Mouse (Mus musculus) embryonic stem cell, embryonic (primary cell): ENCODE measurements around the gene Mas1.

Experiments
- CTCF ChIA-PET, 4 experiments: fragments of 300-600 bp in 2 of 4; fragments of 350-600 bp in 2 of 4; sonication (Branson Sonifier 250); formaldehyde crosslinking; loops; one replicate each; lab custom pipeline; 2022; ENCODE audit warnings: inconsistent platforms in 2 of 4; lab: Charles Lee
- POLR2A ChIA-PET, 4 experiments: fragments of 300-600 bp in 2 of 4; fragments of 350-600 bp in 2 of 4; sonication (Branson Sonifier 250); formaldehyde crosslinking; loops; one replicate each; lab custom pipeline; 2022; ENCODE audit warnings: antibody characterized with exemption in 4 of 4, inconsistent platforms in 1 of 4; lab: Charles Lee

Mas1 gene

DNA sequence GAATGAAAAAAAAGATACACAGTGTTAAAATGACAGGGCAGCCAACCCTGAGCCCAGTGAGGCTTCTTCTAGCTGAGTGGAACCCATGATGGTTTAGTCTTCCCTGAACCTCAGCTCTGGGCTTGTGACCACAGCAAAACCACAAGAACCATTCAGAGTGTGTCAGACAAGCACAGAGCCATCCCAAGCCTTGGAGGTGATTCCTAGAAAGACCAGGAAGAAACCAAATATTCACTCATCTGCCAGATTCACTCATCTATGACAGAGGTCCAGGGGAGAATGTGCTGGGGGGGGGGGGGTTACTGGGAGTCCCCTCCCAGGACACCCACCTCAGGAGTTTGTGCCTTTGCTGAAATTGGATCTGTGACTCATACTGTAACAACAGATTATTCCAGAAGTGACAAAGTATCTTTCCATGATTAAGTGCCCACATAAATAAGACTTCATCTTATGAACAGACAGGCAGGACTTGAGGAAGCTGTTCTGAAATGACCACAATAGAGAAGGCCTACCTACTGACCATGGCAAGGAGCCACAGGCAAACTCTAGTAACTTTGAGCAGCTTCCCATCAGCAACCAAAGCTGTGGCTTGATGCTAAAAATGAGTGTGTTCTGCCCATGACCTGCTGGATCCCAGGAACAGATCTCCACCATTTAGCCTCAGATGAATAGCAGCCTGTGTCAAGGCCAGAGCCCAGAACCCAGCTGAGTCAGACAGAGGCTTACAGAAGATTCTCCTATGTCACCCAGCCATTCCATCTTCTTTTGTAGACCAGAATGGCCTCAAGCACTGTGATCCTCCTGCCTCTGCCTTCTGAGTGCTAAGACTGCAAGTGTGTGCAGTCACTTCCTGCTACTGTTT is 63.1 kb downstream of the Mas1 start:
- POLR2A ChIA-PET: interaction anchor here in 1 of 4 experiments (1.5 kb wide), 1 partner anchor 11 kb away, joined by 5 read pairs; no protein-coding TSS in a partner anchor
- CTCF ChIA-PET: no interaction called here

DNA sequence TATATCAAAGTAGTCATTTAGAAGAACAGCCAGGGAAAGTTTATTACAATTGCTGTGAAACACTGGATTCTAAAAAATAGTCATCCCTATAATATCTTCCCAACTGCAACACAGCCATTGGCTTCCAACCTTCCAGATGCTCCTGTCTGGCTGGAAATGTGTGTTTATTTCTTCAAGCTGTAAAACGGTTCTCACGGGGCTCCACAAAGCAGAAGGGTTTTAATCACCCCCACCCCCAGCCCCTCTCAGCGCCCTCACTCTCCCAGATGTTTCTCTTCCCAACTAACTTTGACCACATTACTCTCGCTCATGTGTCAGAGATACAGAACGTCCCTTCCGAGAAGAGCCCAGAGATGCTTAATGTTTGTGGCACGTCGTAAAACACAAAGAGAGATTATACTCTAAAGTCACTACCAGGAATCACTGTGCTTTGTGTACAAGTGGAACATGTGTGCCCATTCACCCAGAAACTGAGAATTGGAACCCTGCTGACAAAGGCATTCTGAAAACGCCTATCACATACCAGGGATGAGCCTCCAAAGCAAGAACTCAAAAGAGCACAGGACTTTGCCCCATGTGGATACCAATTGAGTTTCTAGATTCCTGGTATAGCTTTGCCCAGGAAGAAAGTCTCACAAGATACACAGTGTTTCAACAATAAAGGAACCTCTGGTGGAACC is 65.9 kb downstream of the Mas1 start:
- POLR2A ChIA-PET: interaction anchor here in 2 of 4 experiments (1.3 to 1.6 kb wide), 2 partner anchors 10 to 683 kb away, joined by 3 read pairs; partner anchors contain the start of gene Agpat4 (in 1 of the 2)
- CTCF ChIA-PET: interaction anchor here in 1 of 4 experiments (0.7 kb wide), 2 partner anchors 186 to 1653 kb away, joined by 3 to 5 read pairs; no protein-coding TSS in a partner anchor

- POLR2A ChIA-PET: interaction anchor here in 2 of 4 experiments (0.8 to 2.0 kb wide), 5 partner anchors 9 to 31 kb away, joined by 3 to 7 read pairs (median 3); partner anchors contain the start of gene Igf2r (in 1 of the 2)
- CTCF ChIA-PET: interaction anchor here in 2 of 4 experiments (0.6 to 0.8 kb wide), 3 partner anchors 11 to 234 kb away, joined by 3 to 5 read pairs (median 5); no protein-coding TSS in a partner anchor
These were observed 68.3 kb downstream of the Mas1 start for GRCm38 (mm10) chr17:12799368-12800275.

DNA sequence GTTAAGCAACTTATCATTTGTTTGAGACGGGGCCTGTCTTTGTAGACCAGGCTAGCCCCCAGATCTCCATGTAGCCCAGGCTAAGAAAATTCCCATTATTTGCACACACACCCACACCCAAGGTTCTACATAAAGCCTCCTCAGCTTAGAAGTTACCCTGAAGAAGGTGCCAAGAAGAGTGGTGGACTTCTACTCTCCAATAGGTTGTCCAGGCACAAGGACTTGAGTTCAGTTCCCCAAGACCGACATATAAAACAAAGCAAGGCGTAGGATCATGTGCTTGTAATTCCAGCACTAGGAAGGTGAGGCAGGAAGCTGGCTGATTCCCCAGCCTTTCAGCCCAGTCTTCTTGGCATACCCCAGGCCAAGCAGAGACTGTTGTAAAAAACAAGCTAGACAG is 69.4 kb downstream of the Mas1 start:
- ChIA-PET POLR2A (no interaction called here), CTCF (interaction anchor here in 1 of 4 experiments (0.6 kb wide), 1 partner anchor 233 kb away, joined by 5 read pairs; no protein-coding TSS in a partner anchor)

GRCm38 (mm10) chr17:12797427-12798029 is 70.4 kb downstream of the Mas1 start:
- ChIA-PET POLR2A (interaction anchor here in 1 of 4 experiments (1.1 kb wide), 1 partner anchor 29 kb away, joined by 3 read pairs; the partner anchor contains the start of gene Igf2r), CTCF (no interaction called here)

DNA sequence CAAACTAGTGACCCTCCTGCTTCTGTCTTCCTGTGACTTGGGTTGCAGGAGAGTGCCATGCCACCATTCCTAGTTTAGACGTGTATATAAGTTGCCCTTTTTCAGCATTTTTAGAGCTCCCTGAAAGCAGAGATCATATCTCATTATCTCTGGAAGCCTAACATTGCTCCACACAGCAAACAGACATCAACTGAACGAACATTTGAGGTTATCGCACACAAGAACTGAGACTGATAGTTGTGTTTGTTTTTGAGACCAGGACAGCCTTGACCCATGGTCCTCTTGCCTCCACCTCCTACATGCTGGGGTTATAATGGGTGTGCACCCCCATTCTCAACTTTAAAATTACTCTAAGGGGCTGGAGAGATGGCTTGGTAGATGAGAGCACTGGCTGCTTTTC is 71.3 kb downstream of the Mas1 start:
- POLR2A ChIA-PET: interaction anchor here in 1 of 4 experiments (0.6 kb wide), 1 partner anchor 785 kb away, joined by 3 read pairs; no protein-coding TSS in a partner anchor
- CTCF ChIA-PET: no interaction called here

- POLR2A ChIA-PET: interaction anchor here in 3 of 4 experiments (0.6 to 1.6 kb wide), 9 partner anchors 11 to 163 kb away, joined by 3 to 7 read pairs (median 3); partner anchors contain the start of gene Igf2r (in 1 of the 3)
- CTCF ChIA-PET: interaction anchor here (0.5 to 0.7 kb wide), 6 partner anchors 68 to 931 kb away, joined by 3 to 9 read pairs (median 4); no protein-coding TSS in a partner anchor
These were observed 74.1 kb downstream of the Mas1 start for GRCm38 (mm10) chr17:12793660-12794406.

- POLR2A ChIA-PET: interaction anchor here in 2 of 4 experiments (0.5 to 1.4 kb wide), 4 partner anchors 8 to 572 kb away, joined by 3 to 5 read pairs (median 3); no protein-coding TSS in a partner anchor
- CTCF ChIA-PET: no interaction called here
These were observed 75.3 kb downstream of the Mas1 start for GRCm38 (mm10) chr17:12792422-12793206.

DNA sequence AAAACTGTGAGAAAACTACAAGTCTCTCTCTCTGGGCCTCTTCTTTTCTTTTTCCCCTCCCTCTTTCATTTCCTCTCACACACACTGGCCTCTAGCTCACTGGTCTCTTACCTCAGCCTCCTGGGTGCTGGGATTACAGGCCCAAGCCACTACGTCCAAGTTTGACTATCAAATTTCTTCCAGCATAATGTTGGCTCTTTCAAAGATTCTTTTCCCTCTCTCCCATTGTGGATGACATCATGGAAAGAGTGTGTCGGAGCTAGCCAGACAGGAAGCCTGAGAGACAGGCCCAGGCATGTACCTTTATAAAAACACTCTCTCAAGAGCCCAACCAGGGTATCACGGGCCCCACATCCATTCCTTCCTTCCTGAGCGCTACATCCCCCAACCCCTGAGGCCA is 76.5 kb downstream of the Mas1 start:
- ChIA-PET POLR2A (interaction anchor here in 2 of 4 experiments (0.9 to 1.6 kb wide), 3 partner anchors 9 to 39 kb away, joined by 3 to 5 read pairs (median 4); no protein-coding TSS in a partner anchor), CTCF (interaction anchor here in 1 of 4 experiments (0.6 kb wide), 1 partner anchor 258 kb away, joined by 3 read pairs; no protein-coding TSS in a partner anchor)

- POLR2A ChIA-PET: interaction anchor here in 2 of 4 experiments (0.9 to 1.6 kb wide), 4 partner anchors 9 to 38 kb away, joined by 3 to 5 read pairs (median 4); no protein-coding TSS in a partner anchor
- CTCF ChIA-PET: interaction anchor here in 1 of 4 experiments (0.6 kb wide), 1 partner anchor 257 kb away, joined by 3 read pairs; no protein-coding TSS in a partner anchor
These were observed 76.9 kb downstream of the Mas1 start for GRCm38 (mm10) chr17:12791079-12791406.
